Mouse (Mus musculus): ENCODE data around the gene Tatdn3.

Tatdn3 gene

DNA sequence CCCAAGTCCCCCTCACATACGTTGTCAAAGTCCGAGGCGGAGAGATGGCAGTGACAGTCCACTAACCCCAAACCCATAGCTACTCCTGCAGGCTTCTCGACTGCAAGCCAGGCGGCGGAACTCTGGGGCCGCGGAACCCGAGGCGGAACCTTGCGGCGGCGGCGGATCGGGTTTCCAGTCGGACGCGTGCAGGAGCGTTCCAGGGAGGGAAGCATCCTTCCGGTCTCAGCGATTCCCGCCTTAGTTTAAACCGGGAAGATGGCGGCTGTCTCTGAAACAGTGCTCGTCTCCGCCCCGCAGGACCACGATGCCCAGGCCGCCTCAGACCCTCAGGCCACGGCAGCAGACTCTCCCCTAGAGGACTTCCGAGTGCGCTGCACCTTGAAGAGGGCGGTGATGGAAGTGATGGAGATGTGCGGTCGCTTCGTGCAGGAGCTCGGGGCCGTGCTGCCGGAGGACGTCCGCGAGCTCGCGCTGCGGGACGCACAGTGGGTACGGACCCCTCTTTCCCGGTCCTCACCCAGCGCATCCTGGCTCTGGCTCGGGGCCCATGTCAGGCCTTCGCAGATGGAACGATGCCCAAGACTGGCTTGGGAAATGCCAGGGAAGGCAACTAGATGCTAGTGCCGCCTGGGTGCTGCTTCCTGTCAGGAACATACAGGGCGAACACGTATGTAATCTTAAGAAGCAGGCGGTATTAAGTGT lies at the start of gene Tatdn3, which contains the start of gene Nsl1:
Gene Tatdn3, minus strand, starts transcription at position 152 of the 705 bp plus-strand sequence.
Gene Nsl1, plus strand, starts transcription at position 232 of the 705 bp plus-strand sequence.
- peak; percentile 52 for DNase-seq (ENCODE audit: low read depth)

- DNase-seq (ENCODE audit: low read depth): no peak
These were observed 48.4 kb upstream of the Tatdn3 start for GRCm38 (mm10) chr1:191111146-191111545.

GRCm38 (mm10) chr1:191109907-191110306 lies 47.2 kb upstream of the Tatdn3 start:
- no peak for DNase-seq (ENCODE audit: low read depth)

DNA sequence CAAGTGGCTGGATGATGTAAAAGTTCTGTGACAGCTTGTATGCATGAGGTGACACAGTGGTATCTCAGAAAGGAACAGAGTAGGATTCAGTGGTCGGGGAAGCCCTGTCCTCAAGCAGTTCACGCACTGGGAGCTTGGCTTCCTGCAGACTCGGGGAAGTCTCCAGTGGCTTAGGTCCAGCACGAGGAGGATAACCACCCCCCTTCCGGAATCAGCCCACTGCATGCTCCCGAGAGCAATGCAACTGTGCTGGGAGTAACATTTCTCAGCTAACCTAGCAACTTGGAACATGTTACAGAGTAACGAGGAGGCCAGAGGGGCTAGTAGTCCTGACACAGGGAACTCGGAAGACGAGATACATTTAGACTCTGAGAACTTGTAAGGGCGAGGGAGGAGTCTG lies 44.6 kb upstream of the Tatdn3 start:
- no peak for DNase-seq (ENCODE audit: low read depth)

GRCm38 (mm10) chr1:191105246-191105645 lies 42.5 kb upstream of the Tatdn3 start:
- no peak for DNase-seq (ENCODE audit: low read depth)

DNA sequence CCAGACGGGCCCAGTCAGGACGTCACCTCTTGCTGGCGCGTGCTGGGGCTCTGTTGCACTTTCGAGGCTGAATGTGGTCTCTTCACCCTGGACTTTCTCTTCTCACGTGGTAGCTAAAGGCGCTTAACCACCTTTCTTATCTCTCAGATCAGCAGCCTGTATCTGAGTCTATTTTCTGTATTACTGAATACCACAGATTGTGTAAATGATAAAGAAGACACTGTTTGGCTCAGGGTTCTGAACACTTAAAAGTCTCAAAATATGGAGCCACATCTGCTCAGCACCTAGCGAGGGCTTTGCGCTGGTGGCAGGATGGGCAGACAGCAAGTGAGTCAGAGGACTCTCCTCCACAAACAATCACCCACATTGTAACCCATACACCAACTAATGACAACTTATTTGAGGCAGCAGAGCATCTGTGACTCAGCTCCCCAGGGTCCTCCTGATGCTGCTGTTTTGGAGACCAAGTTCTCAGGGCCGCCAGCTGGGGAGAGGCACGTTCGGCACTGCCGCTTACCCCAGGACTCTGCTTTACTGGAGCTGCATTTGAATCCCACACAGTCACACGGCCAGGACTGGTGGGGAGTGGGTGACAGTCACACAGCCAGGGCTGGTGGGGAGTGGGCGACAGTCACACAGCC lies 40.1 kb upstream of the Tatdn3 start:
- DNase-seq (ENCODE audit: low read depth): no peak

DNA sequence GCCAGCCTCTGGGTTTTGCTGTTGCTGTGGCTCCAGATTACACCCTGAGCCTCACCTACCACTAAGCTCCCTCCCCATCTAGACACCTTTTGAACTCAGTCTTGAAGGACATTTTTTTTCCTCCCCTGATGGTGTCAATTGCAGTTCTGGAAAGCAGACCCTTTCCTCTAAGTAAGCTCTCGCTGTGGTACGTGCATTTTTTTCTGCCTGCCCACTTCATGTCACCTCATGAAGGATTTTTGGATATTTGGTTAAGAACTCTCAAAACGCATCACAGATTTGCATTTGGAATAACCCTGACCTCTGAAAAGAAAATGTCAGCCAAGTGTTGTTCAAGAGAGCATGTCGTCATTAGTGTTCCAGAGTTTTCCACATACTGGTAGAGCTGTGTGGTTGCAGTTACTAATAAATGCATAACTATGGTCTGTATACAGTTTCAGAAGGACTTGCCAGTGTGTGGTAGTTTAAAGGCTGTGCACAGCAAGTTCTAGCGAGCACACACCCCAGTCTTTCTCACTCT lies 37.1 kb upstream of the Tatdn3 start:
- no peak for DNase-seq (ENCODE audit: low read depth)

- DNase-seq (ENCODE audit: low read depth): no peak
These were observed 36.4 kb upstream of the Tatdn3 start for GRCm38 (mm10) chr1:191099114-191099513.

DNA sequence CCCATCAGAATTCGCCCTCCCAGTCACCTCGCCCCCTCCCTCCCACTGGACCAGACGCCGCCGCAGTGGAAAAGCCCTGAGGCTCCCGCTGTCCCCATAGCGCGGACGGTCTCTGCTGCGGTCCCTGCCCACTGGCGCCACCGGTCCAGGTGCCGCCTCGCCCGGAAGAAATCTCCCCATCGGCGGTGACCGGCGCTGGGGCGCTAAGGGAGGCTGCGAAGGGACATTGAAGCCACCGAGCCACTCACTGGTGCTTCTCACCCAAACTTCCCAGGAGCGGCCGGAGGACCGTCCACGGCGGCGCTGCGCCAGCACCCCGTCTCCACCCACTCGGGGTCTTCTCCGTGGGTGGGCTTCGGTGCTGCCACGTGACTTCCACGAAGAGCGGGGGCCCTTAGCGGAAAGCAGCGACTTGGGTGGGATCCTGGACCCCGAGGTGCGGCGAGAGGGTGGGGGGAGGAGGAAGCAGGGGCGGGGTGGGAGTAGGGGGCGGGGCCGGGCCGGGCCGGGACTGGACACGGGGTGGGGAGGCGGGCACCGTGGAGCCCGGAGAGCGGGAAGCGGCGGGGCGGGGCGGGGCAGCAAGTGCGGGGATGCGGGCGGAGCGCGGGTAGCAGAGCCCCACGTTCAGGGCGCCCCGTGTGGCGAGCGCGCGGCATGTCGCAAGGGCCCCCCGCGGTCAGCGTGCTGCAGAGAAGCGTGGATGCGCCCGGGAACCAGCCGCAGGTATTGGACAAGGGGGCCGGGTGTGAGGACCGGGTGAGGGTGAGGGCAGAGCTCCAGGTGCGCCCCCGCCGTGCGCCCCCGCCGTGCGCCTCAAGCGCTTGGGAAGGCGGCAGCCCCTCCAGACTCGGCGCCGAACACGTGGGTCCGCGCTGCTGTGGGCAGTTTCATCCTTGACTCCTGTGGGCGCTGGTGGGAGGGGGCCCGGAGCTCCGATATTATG lies 35.3 kb upstream of the Tatdn3 start, which contains the start of gene Batf3:
Gene Batf3, plus strand, starts transcription at position 46 of the 946 bp plus-strand sequence.
- no peak for DNase-seq (ENCODE audit: low read depth)

- DNase-seq (ENCODE audit: low read depth): no peak
These were observed 34.3 kb upstream of the Tatdn3 start for GRCm38 (mm10) chr1:191096871-191097681.

DNA sequence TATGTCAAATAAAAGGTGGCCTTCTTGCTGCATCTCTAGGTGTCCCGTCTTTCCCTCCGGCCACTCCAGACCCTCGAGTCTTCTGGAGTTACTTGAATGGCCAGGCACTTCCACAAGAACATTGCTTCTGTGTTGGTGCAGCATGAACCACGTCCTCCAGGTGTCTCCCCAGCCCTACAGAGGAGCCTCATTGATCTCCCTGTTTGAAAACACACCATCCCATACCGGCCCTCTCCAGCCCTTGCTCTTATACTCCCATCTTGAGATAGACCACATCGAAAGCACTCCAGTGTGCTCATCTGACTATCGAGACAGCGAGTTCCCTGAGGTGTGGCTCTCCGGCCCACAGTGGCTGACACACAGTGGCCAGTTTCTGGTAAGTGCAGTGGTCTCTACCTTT lies 32.3 kb upstream of the Tatdn3 start:
- DNase-seq (ENCODE audit: low read depth): no peak

GRCm38 (mm10) chr1:191093578-191093977 lies 30.8 kb upstream of the Tatdn3 start:
- no peak for DNase-seq (ENCODE audit: low read depth)

GRCm38 (mm10) chr1:191092050-191092449 lies 29.3 kb upstream of the Tatdn3 start:
- no peak for DNase-seq (ENCODE audit: low read depth)

- no peak for DNase-seq (ENCODE audit: low read depth)
These were observed 26.6 kb upstream of the Tatdn3 start for GRCm38 (mm10) chr1:191089355-191089754.

DNA sequence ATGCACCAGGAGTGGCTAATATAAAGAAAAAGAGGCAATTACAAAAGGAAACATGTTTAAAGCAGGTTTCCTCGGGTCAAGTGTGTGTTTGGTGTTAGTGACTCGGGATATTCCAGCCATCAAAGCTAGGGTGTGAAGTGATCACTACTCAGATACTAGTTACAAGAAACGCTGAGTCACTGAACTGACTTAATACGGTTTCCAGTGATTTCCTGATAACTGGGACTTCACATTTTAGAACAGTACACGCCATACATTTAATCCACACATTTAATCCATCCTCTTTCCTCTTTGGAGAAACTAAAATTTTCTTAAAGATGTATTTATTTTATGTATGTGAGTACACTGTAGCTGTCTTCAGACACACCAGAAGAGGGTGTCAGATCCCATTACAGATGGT lies 25.2 kb upstream of the Tatdn3 start:
- DNase-seq (ENCODE audit: low read depth): no peak

DNA sequence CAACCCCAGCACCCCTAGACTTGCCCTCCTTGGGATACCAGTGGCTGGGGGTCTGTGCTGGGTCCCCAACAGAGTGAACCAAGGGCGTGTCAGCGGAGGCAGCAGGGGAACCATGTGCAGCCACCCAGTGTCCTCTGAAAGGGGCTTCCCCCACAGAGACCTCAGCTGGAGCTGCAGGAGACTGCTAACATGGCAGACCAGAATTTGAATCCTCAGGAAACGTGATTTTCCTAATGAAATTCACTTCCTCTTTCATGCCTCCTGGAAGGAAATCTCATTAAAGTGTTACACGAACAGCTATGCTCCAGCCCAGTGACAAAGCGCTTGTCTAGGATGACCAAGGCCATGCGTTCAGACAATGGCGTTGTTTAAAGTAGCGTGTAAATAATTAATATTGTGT lies 24.2 kb upstream of the Tatdn3 start:
- no peak for DNase-seq (ENCODE audit: low read depth)

DNA sequence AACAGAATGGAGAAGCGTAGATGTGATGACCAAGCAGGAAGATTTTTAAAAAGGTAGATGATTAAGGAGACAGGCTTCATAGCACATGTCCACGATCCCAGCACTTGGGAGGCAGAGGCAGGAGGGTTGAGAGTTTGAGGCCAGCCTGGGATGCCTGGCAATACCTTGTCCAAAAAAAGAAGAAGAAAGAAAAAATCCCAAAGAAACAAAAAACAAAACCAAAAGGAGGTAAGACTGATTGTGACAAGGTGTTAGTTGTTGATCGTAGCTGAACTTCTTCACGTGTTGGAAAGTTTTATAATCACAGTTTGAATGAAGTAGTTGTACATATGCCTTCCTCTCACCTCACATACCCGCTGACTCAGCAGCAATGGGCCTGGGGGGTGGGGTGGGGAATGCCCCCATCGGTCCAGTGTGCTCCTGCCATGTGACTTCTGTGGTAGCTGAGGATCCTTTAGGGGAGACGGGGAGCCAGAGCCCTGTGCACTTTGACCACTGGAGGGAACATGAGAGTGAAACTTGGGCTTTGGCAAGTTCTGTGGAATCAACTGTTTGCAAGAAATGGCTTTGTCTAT lies 23.7 kb upstream of the Tatdn3 start:
- DNase-seq (ENCODE audit: low read depth): no peak

- DNase-seq (ENCODE audit: low read depth): no peak
These were observed 22.9 kb upstream of the Tatdn3 start for GRCm38 (mm10) chr1:191085597-191085996.

GRCm38 (mm10) chr1:191084951-191085559 lies 22.3 kb upstream of the Tatdn3 start:
- DNase-seq (ENCODE audit: low read depth): no peak

- no peak for DNase-seq (ENCODE audit: low read depth)
These were observed 20.5 kb upstream of the Tatdn3 start for GRCm38 (mm10) chr1:191083230-191083629.
